Mouse (Mus musculus) ES-CJ7 (cell line): ENCODE data around the gene Tmem150a.

Experiments used
- DNase-seq: peaks from one replicate; pipeline ENCODE4 v3.0.0; 2011; ENCODE audit warnings: low read depth, low spot score

Gene Tmem150a

GRCm38 (mm10) chr6:72355066-72355911, at the start of gene Tmem150a:
Tmem150a (plus strand) TSS chr6:72355447.
- peak; percentile 94 for DNase-seq

- DNase-seq, result no peak
Measured at GRCm38 (mm10) chr6:72312198-72312597, 43.0 kb upstream of the Tmem150a start.

GRCm38 (mm10) chr6:72313124-72313867, 42.0 kb upstream of the Tmem150a start:
- DNase-seq, result no peak

- DNase-seq, result no peak
Measured at GRCm38 (mm10) chr6:72315384-72315783, 39.9 kb upstream of the Tmem150a start.

GRCm38 (mm10) chr6:72316044-72316443, 39.2 kb upstream of the Tmem150a start:
- peak; percentile 27 for DNase-seq

- no peak for DNase-seq
Measured at GRCm38 (mm10) chr6:72318440-72318839, 36.8 kb upstream of the Tmem150a start.

GRCm38 (mm10) chr6:72319019-72319418, 36.2 kb upstream of the Tmem150a start:
- peak; percentile 46 for DNase-seq

GRCm38 (mm10) chr6:72322936-72323335, 32.3 kb upstream of the Tmem150a start:
- peak; percentile 22 for DNase-seq

GRCm38 (mm10) chr6:72323786-72324508, 31.3 kb upstream of the Tmem150a start:
- DNase-seq, result no peak

- DNase-seq, result peak; percentile 51
Measured at GRCm38 (mm10) chr6:72326274-72326673, 29.0 kb upstream of the Tmem150a start.

GRCm38 (mm10) chr6:72329019-72329418, 26.2 kb upstream of the Tmem150a start:
- DNase-seq, result no peak

- no peak for DNase-seq
Measured at GRCm38 (mm10) chr6:72330133-72330532, 25.1 kb upstream of the Tmem150a start.

GRCm38 (mm10) chr6:72333111-72333510, 22.1 kb upstream of the Tmem150a start:
- DNase-seq, result no peak

- DNase-seq, result no peak
Measured at GRCm38 (mm10) chr6:72340481-72340880, 14.8 kb upstream of the Tmem150a start.

GRCm38 (mm10) chr6:72344396-72345073, 10.7 kb upstream of the Tmem150a start:
- DNase-seq, result no peak

- peak; percentile 97 for DNase-seq
Measured at GRCm38 (mm10) chr6:72345074-72345567, 10.1 kb upstream of the Tmem150a start, which contains the start of gene Usp39. Usp39 (minus strand) TSS chr6:72345184.

GRCm38 (mm10) chr6:72345633-72346032, 9.6 kb upstream of the Tmem150a start:
- no peak for DNase-seq

- no peak for DNase-seq
Measured at GRCm38 (mm10) chr6:72346261-72346660, 9.0 kb upstream of the Tmem150a start.

- DNase-seq, result peak; percentile 68
Measured at GRCm38 (mm10) chr6:72347166-72347941, 7.9 kb upstream of the Tmem150a start, which contains the start of gene 0610030E20Rik. 0610030E20Rik (plus strand) TSS chr6:72347317.

GRCm38 (mm10) chr6:72348411-72348810, 6.8 kb upstream of the Tmem150a start:
- DNase-seq, result no peak
